Mouse (Mus musculus) midbrain, postnatal 0 days (tissue): ENCODE data around the gene Cuta. TPM values are rescaled to one million over a fixed set of nuclear protein-coding genes. Genes with fewer than 3 reads are reported as not detected.

Experiments used
- ATAC-seq: fragments of 200-750 bp; cut with Nextera tagmentation; 2 replicates; pipeline ENCODE4 v1.8.0; 2017; ENCODE audit warnings: moderate number of reproducible peaks, mild to moderate bottlenecking, moderate TSS enrichment, moderate library complexity; ENCODE audit not compliant: low FRiP score
- DNase-seq: peaks from one replicate; pipeline ENCODE4 v3.0.0-alpha.2; 2015; ENCODE audit warnings: low spot score
- H3K27ac ChIP-seq: fragments of 300-500 bp; sonication (generic); 2 replicates; pipeline ENCODE4 v1.5.1; 2014; ENCODE audit warnings: low read depth, mild to moderate bottlenecking, low read length, mixed read lengths
- H3K27me3 ChIP-seq: fragments of 300-500 bp; sonication (generic); 2 replicates; pipeline ENCODE4 v1.6.1; 2014; ENCODE audit warnings: low read length, control low read depth, mixed read lengths; ENCODE audit not compliant: insufficient read depth
- H3K36me3 ChIP-seq: fragments of 300-500 bp; sonication (generic); 2 replicates; pipeline ENCODE4 v1.6.1; 2014; ENCODE audit warnings: low read length, control low read depth, mixed read lengths; ENCODE audit not compliant: insufficient read depth
- H3K4me1 ChIP-seq: fragments of 300-500 bp; sonication (generic); 2 replicates; pipeline ENCODE4 v1.6.1; 2014; ENCODE audit warnings: mild to moderate bottlenecking, control low read depth, antibody characterized with exemption, low read length, mixed read lengths; ENCODE audit not compliant: insufficient read depth
- H3K4me2 ChIP-seq: fragments of 300-500 bp; sonication (generic); 2 replicates; pipeline ENCODE4 v1.6.1; 2014; ENCODE audit warnings: low read depth, mild to moderate bottlenecking, low read length, mixed read lengths; ENCODE audit not compliant: poor library complexity, severe bottlenecking
- H3K4me3 ChIP-seq: fragments of 300-500 bp; sonication (generic); 2 replicates; pipeline ENCODE4 v1.5.1; 2014; ENCODE audit warnings: low read depth, mild to moderate bottlenecking, low read length, moderate library complexity
- H3K9ac ChIP-seq: fragments of 300-500 bp; sonication (generic); replicated peaks from 2 replicates; pipeline ENCODE4 v1.6.1; 2014; ENCODE audit warnings: mild to moderate bottlenecking, low read length, moderate library complexity, mixed read lengths; ENCODE audit not compliant: poor library complexity, severe bottlenecking
- H3K9me3 ChIP-seq: fragments of 300-500 bp; sonication (generic); 2 replicates; pipeline ENCODE4 v1.6.1; 2016; ENCODE audit warnings: low read length, control low read depth
- CTCF ChIP-seq: IDR thresholded peaks from 2 replicates; pipeline ENCODE4 v1.5.1; 2016; ENCODE audit warnings: antibody characterized with exemption, mild to moderate bottlenecking
- WGBS: fragments of 180-500 bp; shearing (Covaris S2); extraction: QIAGEN DNeasy Blood & Tissue Kit; methylation state at CpG from one replicate; pipeline ENCODE4 v1.1.7; 2014; 5-methylcytosine and 5-hydroxymethylcytosine counted together
- microRNA-seq: library from miRNA; unstranded; fragments of <30 nt; microRNA quantifications from one replicate; pipeline ENCODE4, GENCODE M21; 2016; ENCODE audit warnings: borderline number of aligned reads
- polyA plus RNA-seq: library from polyadenylated mRNA; unstranded; fragments of >200 nt; fragmentation: Nextera tagmentation; extraction: Ambion mirVana; gene quantifications from 2 replicates; pipeline ENCODE4 v1.2.1, GENCODE M21; 2015
- total RNA-seq: library from RNA; depleted of rRNA; stranded (reverse); fragments of >200 nt; gene quantifications from 2 replicates; pipeline ENCODE4 v1.2.3, GENCODE M21; 2014; rRNA removed

Cuta gene
- total and polyA plus RNA-seq, 2 experiments from 2014 or later, result 55.6 to 143 TPM

GRCm38 (mm10) chr17:26887926-26888325 lies 51.4 kb downstream of the Cuta start:
- TF ChIP-seq CTCF, result no peak
- DNase-seq (no peak), ATAC-seq (no peak)
- Histone ChIP-seq H3K36me3 (no peaks in the 10 kb centered on the region), H3K4me3 (no peak overlapping the region), H3K27ac (no peak overlapping the region), H3K27me3 (no peaks in the 10 kb centered on the region), H3K4me1 (no peaks in the 10 kb centered on the region), H3K4me2 (no peak overlapping the region), H3K9ac (no peak overlapping the region), H3K9me3 (no peaks in the 10 kb centered on the region)
- 28% methylated on average over 3 of the region's 3 CpGs for WGBS

DNA sequence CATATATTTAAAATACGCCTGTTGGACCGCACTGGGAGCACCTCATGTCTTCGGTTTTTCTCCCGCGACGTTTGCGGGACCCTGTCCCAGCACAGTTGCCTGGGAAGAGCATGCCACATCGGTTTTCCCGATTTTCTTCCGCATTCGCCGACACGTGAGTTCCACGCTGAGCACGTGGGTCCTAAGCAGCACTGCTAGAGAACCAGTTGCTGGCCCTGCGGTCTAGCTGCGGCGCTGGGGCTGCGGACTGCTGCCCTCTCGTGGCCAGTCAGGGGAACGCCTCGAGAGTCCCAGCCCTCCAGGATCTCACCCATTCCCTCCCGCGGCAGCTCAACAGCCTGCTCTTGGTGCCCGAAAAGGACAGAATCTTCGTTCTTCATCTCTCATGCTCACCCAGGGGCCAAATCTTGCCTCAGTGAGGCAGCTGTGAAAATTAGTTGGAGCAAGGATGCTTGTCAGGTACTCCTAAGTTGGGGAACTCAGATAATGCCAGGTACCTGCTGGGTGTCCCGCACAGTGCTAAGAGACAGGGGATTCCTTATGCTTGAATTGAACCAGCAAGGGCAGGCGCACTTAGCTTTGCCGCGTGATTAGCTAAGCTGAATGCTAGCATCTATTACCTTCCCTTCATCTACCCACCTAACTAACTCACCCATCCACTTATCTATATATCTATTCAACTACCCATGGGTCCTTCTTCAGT lies 53.2 kb downstream of the Cuta start:
- ATAC-seq, result peak; percentile 90; the same call in 1 of the 2 replicates
- TF ChIP-seq CTCF, result peak; percentile 100
- peak overlapping the region; percentile 46; the same call in 1 of the 2 replicates for H3K9ac ChIP-seq

DNA sequence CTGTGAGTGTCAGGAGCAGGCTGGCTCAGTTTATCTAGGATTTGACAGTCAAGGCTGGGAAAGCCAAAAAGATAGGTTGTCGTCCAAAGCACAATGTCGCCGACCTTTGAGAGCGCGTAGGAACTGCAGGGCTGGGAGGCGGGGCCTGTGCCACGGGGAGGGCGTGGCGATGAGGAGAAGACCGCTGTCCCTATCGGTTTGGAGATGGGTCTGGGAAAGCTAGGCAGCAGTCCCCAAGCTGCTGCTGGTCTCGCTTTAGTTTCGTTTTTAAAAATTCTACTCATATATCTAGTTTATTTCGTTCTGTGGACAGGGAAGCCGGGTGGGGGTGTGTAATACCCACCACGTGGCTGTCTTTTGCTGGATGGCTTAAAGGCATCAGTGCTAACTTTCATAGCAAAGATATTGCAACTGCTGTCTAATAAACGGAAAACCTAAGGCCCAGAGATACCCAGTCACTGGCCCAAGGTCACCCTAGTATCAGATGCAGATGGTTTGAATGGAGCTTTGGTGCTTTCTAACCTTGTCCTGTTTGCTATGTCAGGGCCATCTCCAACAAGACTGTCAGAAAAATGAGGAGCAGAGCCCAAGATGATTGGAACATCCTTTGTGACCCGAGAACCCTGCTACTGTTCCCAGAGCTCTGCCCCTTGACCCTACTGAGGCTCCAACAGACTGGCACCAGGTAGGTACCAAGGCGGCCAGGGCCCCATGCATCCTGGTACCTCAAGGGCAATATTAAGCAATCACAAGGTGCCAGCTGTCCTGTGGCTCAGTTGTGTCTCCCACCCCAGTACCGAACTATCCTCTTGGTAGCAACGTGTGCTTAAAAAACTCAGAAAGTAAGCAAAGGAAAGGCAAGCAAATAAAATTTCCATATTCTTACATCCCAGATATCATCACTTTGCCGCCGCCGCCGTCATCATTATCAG lies 54.1 kb downstream of the Cuta start:
- H3K27me3 ChIP-seq, result no peaks in the 10 kb centered on the region
- WGBS, result 21% methylated on average over 25 of the region's 25 CpGs
- DNase-seq (peak; percentile 79), ATAC-seq (no peak)
- H3K9me3 ChIP-seq, result no peaks in the 10 kb centered on the region
- peak; percentile 55 for TF ChIP-seq CTCF
- no peaks in the 10 kb centered on the region for H3K4me1 ChIP-seq
- H3K4me3 ChIP-seq, result peak overlapping the region; percentile 36
- H3K4me2 ChIP-seq, result peak overlapping the region; percentile 61
- H3K36me3 ChIP-seq, result no peaks in the 10 kb centered on the region
- no peak overlapping the region for H3K27ac ChIP-seq
- peak overlapping the region; percentile 25; the same call in 1 of the 2 replicates for H3K9ac ChIP-seq

More for the DNA sequence above, 53.2 kb downstream of the Cuta start:
- WGBS, result 10% methylated on average over 30 of the region's 30 CpGs
- Histone ChIP-seq H3K27ac (no peak overlapping the region), H3K9me3 (no peaks in the 10 kb centered on the region), H3K4me2 (peak overlapping the region; percentile 61), H3K4me3 (peak overlapping the region; percentile 36), H3K27me3 (no peaks in the 10 kb centered on the region), H3K36me3 (no peaks in the 10 kb centered on the region), H3K4me1 (no peaks in the 10 kb centered on the region)
- peak; percentile 91 for DNase-seq

Small RNA genes lying within 50 kb of the gene (microRNA-seq; reads per million reads assigned to microRNA genes)
- gene Gm27775 (not detected), gene Mir3083 (2.0 reads per million), gene Mir6968 (2.3 reads per million)

Other genes with a start within 250 kb of the Cuta start
- 18.5 and 28.0 TPM in 2 replicates for gene Crebrf, start 223.9 kb downstream of the Cuta start, total RNA-seq
- gene Crebrf, start 223.9 kb downstream of the Cuta start, polyA plus RNA-seq, result 10.2 and 11.5 TPM in 2 replicates
- 48.2 and 56.8 TPM in 2 replicates for gene Bnip1, start 158.5 kb downstream of the Cuta start, total RNA-seq
- gene Bnip1, start 158.5 kb downstream of the Cuta start, polyA plus RNA-seq, result 53.4 and 53.7 TPM in 2 replicates
- not detected in 2 replicates for gene Nkx2-5, start 94.6 kb downstream of the Cuta start, total RNA-seq
- gene Nkx2-5, start 94.6 kb downstream of the Cuta start, polyA plus RNA-seq, result not detected in 2 replicates
- gene Kifc5b, start 22.5 kb downstream of the Cuta start, total RNA-seq, result 1.9 and 4.7 TPM in 2 replicates
- gene Kifc5b, start 22.5 kb downstream of the Cuta start, polyA plus RNA-seq, result 1.6 and 1.9 TPM in 2 replicates
- gene Phf1, start 6.5 kb downstream of the Cuta start, total RNA-seq, result 48.7 and 53.5 TPM in 2 replicates
- gene Phf1, start 6.5 kb downstream of the Cuta start, polyA plus RNA-seq, result 32.8 and 35.8 TPM in 2 replicates
- 77.0 and 90.3 TPM in 2 replicates for gene Syngap1, start 1.7 kb upstream of the Cuta start, total RNA-seq
- 3.6 and 6.1 TPM in 2 replicates for gene Syngap1, start 1.7 kb upstream of the Cuta start, polyA plus RNA-seq
- 16.1 and 19.4 TPM in 2 replicates for gene Zbtb9, start 33.6 kb upstream of the Cuta start, total RNA-seq
- gene Zbtb9, start 33.6 kb upstream of the Cuta start, polyA plus RNA-seq, result 6.6 and 6.7 TPM in 2 replicates
- 57.3 and 82.4 TPM in 2 replicates for gene Bak1, start 89.4 kb upstream of the Cuta start, total RNA-seq
- gene Bak1, start 89.4 kb upstream of the Cuta start, polyA plus RNA-seq, result 3.9 and 5.3 TPM in 2 replicates
- gene Itpr3, start 117.7 kb upstream of the Cuta start, total RNA-seq, result 4.5 and 4.7 TPM in 2 replicates
- gene Itpr3, start 117.7 kb upstream of the Cuta start, polyA plus RNA-seq, result 0.39 and 0.90 TPM in 2 replicates
- 213 and 233 TPM in 2 replicates for gene Uqcc2, start 194.3 kb upstream of the Cuta start, total RNA-seq
- gene Uqcc2, start 194.3 kb upstream of the Cuta start, polyA plus RNA-seq, result 453 and 478 TPM in 2 replicates
- 0.09 TPM in 1 of 2 replicates, not detected in the other for gene Ip6k3, start 228.2 kb upstream of the Cuta start, total RNA-seq
- 0.32 TPM in 1 of 2 replicates, not detected in the other for gene Ip6k3, start 228.2 kb upstream of the Cuta start, polyA plus RNA-seq